Mouse (Mus musculus) hindbrain, embryonic 14.5 days (tissue): ENCODE results near the gene Cuta. TPM values are rescaled to one million over a fixed set of nuclear protein-coding genes. Genes with fewer than 3 reads are reported as not detected.
"Not testable (repeated sequence)": the region's sequence is repeated elsewhere in the genome, so short reads cannot be mapped to it uniquely, and the experiment has no call there.

ENCODE experiments used
- ATAC-seq: fragments of 200-750 bp; cut with Nextera tagmentation; 2 replicates; pipeline ENCODE4 v1.8.0; 2017; ENCODE audit warnings: moderate number of reproducible peaks, mild to moderate bottlenecking, moderate TSS enrichment, moderate library complexity; ENCODE audit not compliant: low FRiP score
- DNase-seq: peaks from one replicate; pipeline ENCODE4 v3.0.0-alpha.2; 2015; ENCODE audit warnings: low spot score
- H3K27ac ChIP-seq: fragments of 300-500 bp; sonication (generic); 2 replicates; pipeline ENCODE4 v1.5.1; 2014; ENCODE audit warnings: mild to moderate bottlenecking, moderate library complexity
- H3K27me3 ChIP-seq: fragments of 300-500 bp; sonication (generic); 2 replicates; pipeline ENCODE4 v1.6.1; 2014; ENCODE audit warnings: mild to moderate bottlenecking, low read length, mixed read lengths; ENCODE audit not compliant: control insufficient read depth, insufficient read depth
- H3K36me3 ChIP-seq: fragments of 300-500 bp; sonication (generic); replicated peaks from 2 replicates; pipeline ENCODE4 v1.6.1; 2014; ENCODE audit not compliant: control insufficient read depth, insufficient read depth
- H3K4me1 ChIP-seq: fragments of 300-500 bp; sonication (generic); replicated peaks from 2 replicates; pipeline ENCODE4 v1.6.1; 2014; ENCODE audit warnings: antibody characterized with exemption, low read length, mixed read lengths; ENCODE audit not compliant: control insufficient read depth, insufficient read depth
- H3K4me2 ChIP-seq: fragments of 300-500 bp; sonication (generic); replicated peaks from 2 replicates; pipeline ENCODE4 v1.6.1; 2014; ENCODE audit warnings: mild to moderate bottlenecking, moderate library complexity
- H3K4me3 ChIP-seq: fragments of 300-500 bp; sonication (generic); replicated peaks from 2 replicates; pipeline ENCODE4 v1.5.1; 2014; ENCODE audit warnings: mild to moderate bottlenecking, low read length
- H3K9ac ChIP-seq: fragments of 300-500 bp; sonication (generic); 2 replicates; pipeline ENCODE4 v1.6.1; 2014
- H3K9me3 ChIP-seq: fragments of 300-500 bp; sonication (generic); 2 replicates; pipeline ENCODE4 v1.6.1; 2016; ENCODE audit warnings: low read length; ENCODE audit not compliant: control insufficient read depth
- WGBS: fragments of 180-500 bp; shearing (Covaris S2); extraction: QIAGEN DNeasy Blood & Tissue Kit; methylation state at CpG from one replicate; pipeline ENCODE4 v1.1.7; 2014; 5-methylcytosine and 5-hydroxymethylcytosine counted together
- polyA plus RNA-seq: library from polyadenylated mRNA; unstranded; fragments of >200 nt; fragmentation: Nextera tagmentation; extraction: Ambion mirVana; gene quantifications from 2 replicates; pipeline ENCODE4 v1.2.1, GENCODE M21; 2014

Cuta gene
- polyA plus RNA-seq: 112 and 113 TPM in 2 replicates

DNA sequence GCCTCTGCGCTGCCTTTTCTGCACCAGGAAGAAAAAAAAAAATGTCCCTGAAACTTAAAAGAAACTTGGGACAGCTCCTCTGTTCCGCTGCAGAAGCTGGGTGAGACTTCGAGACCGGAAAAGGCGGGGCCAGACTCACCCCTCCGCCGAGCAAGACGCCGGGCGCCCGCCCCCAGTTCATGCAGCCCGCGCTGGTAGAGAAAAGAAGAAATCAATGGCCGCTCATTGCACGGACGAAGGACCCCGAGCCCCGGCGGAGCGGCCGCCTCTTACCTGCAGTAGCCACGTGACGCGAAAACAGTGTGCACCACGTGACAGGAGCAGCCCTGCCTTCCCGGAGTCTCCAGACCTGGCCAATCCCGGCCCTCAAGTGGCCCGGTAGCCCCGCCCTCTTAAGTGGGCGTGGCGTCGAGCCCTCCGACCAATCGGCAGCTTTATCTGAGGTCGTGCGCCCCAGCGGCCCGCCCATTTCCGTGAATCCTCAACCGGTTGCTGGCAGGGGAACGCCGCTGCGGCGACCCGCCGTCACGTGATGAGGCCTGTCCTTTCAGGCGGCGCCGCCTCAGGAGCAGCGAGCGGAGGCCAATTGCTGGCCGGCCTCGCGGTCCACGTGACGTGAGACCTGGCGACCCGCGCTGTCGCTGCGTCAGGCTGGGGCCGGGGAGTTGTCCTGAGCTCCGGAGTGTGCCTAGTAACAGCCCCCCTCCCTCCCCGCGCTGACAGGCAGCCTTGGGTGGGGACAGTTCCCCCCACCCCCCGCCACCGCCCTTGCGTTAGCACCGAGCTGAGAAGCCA, at the start of gene Cuta:
Cuta (minus strand) TSS at position 392 of the 795 bp plus-strand sequence.
- H3K4me1 ChIP-seq: peaks cover 31% of the 10 kb centered on the region
- under 1% methylated on average over 70 of the region's 70 CpGs for WGBS
- peak; percentile 100 for DNase-seq

DNA sequence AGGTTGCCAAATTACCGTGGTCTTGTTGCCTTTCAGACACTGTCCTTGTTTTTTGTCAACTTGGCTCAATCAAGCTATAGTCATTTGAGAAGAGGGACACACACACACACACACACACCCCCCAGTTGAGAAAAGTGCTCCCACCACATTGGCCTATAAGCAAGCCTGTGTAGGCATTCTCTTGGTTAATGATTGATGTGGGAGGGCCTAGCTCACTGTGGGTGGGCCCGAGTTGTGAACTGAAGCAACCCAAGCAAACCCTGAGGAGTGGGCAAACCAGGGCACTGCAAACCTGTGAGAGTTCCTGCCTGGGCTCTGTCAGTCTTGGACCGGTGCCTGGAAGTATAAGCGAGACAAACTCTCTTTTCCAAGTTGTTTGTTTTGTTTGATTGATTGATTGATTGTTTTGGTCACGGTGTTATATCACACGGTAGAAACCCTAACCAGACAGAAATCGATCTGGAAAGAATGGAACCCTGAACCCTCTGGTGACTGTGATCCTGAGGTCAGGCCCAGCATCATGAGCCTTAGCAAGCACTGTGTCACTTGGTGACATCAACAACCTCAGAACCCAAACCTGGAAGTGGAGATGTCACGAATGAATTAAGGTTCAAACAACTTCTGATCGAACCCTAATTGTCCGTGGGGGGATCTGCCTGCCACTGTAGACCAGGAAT, 46.3 kb upstream of the Cuta start:
- Histone ChIP-seq H3K9me3 (no peaks in the 10 kb centered on the region), H3K4me2 (no peak overlapping the region), H3K4me1 (no peaks in the 10 kb centered on the region), H3K36me3 (peaks cover 5% of the 10 kb centered on the region; the same call in 1 of the 2 replicates), H3K27me3 (no peaks in the 10 kb centered on the region), H3K27ac (no peak overlapping the region), H3K4me3 (no peak overlapping the region), H3K9ac (no peak overlapping the region)
- no peak for DNase-seq
- no peak for ATAC-seq
- 81% methylated on average over 10 of the region's 10 CpGs for WGBS

More for the DNA sequence above, at the start of gene Cuta:
- Histone ChIP-seq H3K4me3 (peak within 1 kb of the TSS; percentile 57), H3K27me3 (no peaks in the 10 kb centered on the region), H3K27ac (peak within 1 kb of the TSS; percentile 98), H3K4me2 (peak within 1 kb of the TSS; percentile 94), H3K36me3 (peaks cover 27% of the 10 kb centered on the region), H3K9ac (peak within 1 kb of the TSS; percentile 80), H3K9me3 (no peaks in the 10 kb centered on the region)
- ATAC-seq: peak; percentile 95

DNA sequence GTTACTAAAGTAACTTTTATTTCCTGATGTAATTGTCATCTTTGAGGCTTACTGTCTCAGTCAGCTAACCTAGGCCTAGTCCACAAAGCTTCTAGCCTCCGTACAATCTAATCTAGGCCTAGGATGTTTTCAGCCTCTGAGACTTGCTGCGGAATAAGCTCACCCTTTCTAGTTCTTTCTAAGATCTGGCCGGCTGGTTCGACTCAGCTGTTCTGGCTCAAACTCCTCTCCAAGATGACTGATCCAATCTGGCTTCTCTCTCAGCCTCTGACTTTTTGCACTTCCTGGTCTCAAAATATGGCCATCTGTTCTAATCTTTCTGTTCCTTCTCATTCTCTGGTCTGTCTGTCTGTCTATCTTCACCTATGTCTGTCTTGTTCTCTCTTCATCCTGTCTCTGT, 44.0 kb upstream of the Cuta start:
- WGBS: 96% methylated on average over 4 of the region's 4 CpGs
- Histone ChIP-seq H3K4me1 (no peaks in the 10 kb centered on the region), H3K36me3 (peaks cover 21% of the 10 kb centered on the region), H3K9ac (no peak overlapping the region), H3K27ac (no peak overlapping the region), H3K27me3 (no peaks in the 10 kb centered on the region), H3K4me3 (no peak overlapping the region), H3K9me3 (no peaks in the 10 kb centered on the region), H3K4me2 (no peak overlapping the region)
- ATAC-seq (no peak), DNase-seq (no peak)

DNA sequence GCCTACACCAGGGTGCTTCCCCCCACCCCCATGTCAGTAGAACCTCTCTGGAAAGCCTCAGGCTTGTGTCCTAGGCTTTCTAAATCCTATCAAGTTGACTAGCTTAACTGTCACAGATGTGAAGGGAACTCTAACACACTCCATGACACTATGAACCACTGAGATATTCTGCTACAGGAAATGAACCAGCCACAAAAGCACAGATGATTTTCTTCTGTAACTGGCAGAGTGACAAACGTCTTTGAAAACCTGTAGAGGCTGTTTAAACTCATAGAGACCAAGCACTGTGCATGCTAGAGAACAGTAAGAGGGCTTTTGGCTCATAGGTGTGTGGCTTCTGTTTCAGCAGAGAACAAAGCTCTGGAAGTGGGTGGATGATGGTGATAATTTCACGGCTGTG, 41.7 kb upstream of the Cuta start:
- 81% methylated on average over 2 of the region's 2 CpGs for WGBS
- Histone ChIP-seq H3K4me3 (no peak overlapping the region), H3K9ac (no peak overlapping the region), H3K27ac (no peak overlapping the region), H3K9me3 (no peaks in the 10 kb centered on the region), H3K36me3 (peaks cover 44% of the 10 kb centered on the region), H3K4me1 (peaks cover 4% of the 10 kb centered on the region; the same call in 1 of the 2 replicates), H3K4me2 (no peak overlapping the region), H3K27me3 (no peaks in the 10 kb centered on the region)
- ATAC-seq (no peak), DNase-seq (no peak)

DNA sequence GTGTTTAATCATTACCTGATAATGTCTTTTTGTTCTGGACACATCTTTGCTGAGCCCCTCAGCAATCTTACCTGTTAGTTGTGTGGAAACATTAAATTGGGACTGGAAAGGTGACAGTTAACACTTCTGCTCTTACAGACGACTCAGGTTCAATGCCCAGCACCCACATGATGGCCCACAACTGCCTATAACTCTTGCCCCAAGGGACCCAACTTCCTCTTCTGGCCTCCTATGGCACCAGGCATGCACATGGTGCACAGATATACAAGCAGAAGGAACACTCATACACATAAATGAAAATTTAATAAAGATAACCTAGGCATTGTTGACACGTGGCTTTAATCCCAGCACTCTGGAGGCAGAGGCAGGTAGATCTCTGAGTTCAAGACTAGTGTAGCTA, 40.1 kb upstream of the Cuta start:
- DNase-seq: no peak
- Histone ChIP-seq H3K4me2 (no peak overlapping the region), H3K9me3 (no peaks in the 10 kb centered on the region), H3K4me1 (peaks cover 16% of the 10 kb centered on the region), H3K36me3 (peaks cover 60% of the 10 kb centered on the region), H3K27me3 (no peaks in the 10 kb centered on the region), H3K9ac (no peak overlapping the region), H3K27ac (no peak overlapping the region), H3K4me3 (no peak overlapping the region)
- 82% methylated on average over 2 of the region's 2 CpGs for WGBS
- no peak for ATAC-seq

DNA sequence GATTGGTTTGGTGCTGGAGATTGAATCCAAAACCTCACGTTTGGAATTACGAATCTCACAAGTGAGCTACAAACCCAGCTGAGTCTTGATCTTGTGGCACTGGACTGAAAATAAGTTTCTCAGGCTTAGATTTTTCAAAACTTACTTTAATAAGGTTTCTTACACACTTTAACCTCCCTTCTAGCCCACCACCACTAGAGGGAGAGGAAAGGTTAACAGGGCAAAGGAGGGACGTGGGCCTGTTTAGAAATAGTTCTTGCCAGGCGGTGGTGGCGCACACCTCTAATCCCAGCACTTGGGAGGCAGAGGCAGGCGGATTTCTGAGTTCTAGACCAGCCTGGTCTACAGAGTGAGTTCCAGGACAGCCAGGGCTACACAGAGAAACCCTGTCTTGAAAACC, 38.0 kb upstream of the Cuta start:
- Histone ChIP-seq H3K36me3 (peaks cover 60% of the 10 kb centered on the region), H3K4me1 (peaks cover 27% of the 10 kb centered on the region)
- H3K9me3 ChIP-seq, ATAC-seq, H3K9ac ChIP-seq, DNase-seq, H3K4me2 ChIP-seq, H3K4me3 ChIP-seq, H3K27ac ChIP-seq, H3K27me3 ChIP-seq: not testable (repeated sequence)
- WGBS: 95% methylated on average over 6 of the region's 6 CpGs

DNA sequence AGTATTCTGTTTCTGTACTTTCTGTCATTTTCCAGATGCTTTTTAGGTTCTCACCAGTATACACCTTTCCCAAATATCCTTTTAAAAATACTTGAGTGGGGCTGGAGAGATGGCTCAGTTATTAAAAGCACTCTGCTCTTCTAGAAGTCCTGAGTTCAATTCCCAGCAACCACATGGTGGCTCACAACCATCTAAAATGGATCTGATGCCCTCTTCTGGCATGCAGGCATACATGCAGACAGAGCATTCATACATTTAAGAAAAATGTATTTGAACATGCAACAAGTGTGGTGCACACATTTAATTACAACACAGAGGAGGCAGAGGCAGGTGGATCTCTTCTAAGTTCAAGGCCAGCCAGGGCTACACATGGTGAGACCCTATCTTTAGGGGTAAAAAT, 36.0 kb upstream of the Cuta start:
- DNase-seq (no peak), ATAC-seq (no peak)
- H3K27me3 ChIP-seq: no peaks in the 10 kb centered on the region
- H3K27ac ChIP-seq: no peak overlapping the region
- peaks cover 61% of the 10 kb centered on the region for H3K36me3 ChIP-seq
- no peaks in the 10 kb centered on the region for H3K9me3 ChIP-seq
- no peak overlapping the region for H3K4me3 ChIP-seq
- no peak overlapping the region for H3K9ac ChIP-seq
- no peak overlapping the region for H3K4me2 ChIP-seq
- peaks cover 38% of the 10 kb centered on the region for H3K4me1 ChIP-seq

DNA sequence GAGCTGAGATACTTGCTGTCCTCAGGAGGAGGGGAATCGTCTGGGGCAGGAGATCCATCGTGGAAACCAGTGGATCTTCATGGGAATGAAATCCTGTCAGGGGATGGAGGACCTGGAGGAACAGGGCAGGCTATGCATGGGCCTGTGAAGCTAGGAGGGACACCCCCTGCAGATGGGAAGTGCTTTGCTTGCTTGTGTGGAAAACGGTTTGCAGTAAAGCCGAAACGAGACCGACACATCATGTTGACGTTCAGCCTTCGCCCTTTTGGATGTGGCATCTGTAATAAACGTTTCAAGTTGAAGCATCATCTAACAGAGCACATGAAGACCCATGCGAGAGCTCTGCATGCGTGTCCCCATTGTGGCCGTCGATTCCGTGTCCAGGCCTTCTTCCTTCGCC, 35.2 kb upstream of the Cuta start:
- no peak for ATAC-seq
- H3K4me2 ChIP-seq: peak overlapping the region; percentile 96; the same call in 1 of the 2 replicates
- 91% methylated on average over 15 of the region's 15 CpGs for WGBS
- no peak overlapping the region for H3K9ac ChIP-seq
- peaks cover 38% of the 10 kb centered on the region for H3K4me1 ChIP-seq
- no peaks in the 10 kb centered on the region for H3K27me3 ChIP-seq
- peaks cover 59% of the 10 kb centered on the region for H3K36me3 ChIP-seq
- DNase-seq: no peak
- H3K27ac ChIP-seq: no peak overlapping the region
- no peaks in the 10 kb centered on the region for H3K9me3 ChIP-seq
- H3K4me3 ChIP-seq: no peak overlapping the region; the same call in 1 of the 2 replicates

DNA sequence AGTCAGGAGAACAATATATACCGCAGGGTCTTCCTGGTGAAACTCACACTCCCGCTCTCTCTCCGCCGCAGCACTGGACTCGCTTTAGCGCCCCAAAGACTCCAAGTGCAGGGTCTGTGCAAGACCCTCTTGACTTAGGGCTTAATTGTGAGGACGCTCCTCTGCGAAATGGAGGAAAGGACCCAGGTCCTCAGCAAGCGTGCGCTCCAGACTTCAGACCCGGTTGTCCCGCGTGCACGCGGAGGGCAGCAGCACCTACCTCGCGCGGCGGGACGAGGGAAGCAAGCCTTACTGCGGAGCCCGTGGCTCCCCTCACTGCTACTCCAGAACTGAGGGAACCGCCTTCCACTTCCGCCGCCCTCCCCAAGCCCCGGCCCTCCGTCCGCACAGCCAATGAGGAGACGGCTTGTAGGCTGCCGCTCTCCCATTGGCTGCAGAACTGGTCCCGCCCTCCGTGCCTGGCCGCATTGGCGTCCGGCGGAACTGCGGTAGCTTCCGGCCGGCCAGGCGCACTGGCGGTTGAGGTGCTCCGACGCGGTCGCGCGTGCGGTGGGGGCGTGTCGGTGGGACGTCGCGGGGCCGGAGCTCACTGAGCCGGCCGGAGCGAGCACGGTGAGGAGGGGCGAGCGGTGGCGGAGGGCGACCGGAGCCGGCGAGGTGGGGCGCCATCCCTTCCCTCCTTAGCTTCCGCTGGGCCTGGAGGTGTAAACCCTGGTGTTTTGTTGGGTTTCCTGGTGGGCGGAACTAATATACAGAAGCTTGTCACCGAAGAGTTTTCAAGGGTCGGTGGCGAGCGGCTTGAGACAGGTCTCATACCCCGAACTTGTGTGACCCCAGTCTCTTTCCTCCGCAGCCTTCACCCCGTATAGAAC, 33.6 kb upstream of the Cuta start, which contains the start of gene Zbtb9:
Zbtb9 (plus strand) TSS at position 465 of the 872 bp plus-strand sequence.
- Histone ChIP-seq H3K4me2 (peak within 1 kb of the TSS; percentile 96), H3K27ac (peak within 1 kb of the TSS; percentile 79), H3K9ac (peak within 1 kb of the TSS; percentile 79), H3K27me3 (no peaks in the 10 kb centered on the region), H3K4me1 (peaks cover 38% of the 10 kb centered on the region), H3K9me3 (no peaks in the 10 kb centered on the region), H3K4me3 (peak within 1 kb of the TSS; percentile 92), H3K36me3 (peaks cover 50% of the 10 kb centered on the region)
- DNase-seq (peak; percentile 95), ATAC-seq (peak; percentile 98)
- under 1% methylated on average over 72 of the region's 75 CpGs for WGBS
